Comparison of ENCODE assay signal across 8 mouse cellular contexts in the genomic region with DNA sequence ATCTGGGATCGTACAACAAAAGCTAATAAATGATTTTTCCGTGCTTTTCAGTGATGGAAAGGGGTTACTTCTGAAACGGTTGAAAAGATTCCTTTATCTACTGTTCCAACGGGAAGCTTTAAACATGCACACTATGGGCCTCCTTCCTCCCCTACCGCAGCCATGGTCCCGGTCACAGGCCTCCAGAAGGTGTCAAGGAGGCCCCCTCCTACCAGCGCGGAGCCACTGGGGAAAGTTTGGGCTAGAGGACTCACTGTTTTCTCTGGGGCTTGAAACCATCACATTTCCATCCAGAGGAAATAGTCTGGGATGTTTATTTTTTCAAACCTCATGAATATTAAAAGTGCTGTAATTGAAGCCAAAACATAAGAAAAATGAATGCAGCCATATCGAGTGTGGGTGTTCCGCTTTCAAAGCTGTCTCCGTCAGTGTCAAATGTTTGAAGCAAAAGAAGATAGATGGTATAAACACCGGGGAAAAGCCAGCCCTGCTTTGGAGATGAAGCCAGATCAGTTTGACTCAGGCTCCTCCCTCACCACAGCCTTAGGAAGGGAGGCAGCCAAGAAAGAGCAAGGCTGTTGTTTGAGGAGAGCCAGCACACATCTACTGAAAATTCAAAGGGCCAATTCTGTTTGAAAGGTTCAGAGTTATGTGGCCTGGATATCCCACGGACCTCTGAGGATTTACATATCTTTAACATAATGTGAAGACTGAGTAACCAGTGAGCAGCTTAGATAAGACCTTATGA.
DNase-seq lines count a peak whose midpoint lies in the region; ATAC-seq and TF ChIP-seq lines count a peak whose summit lies in the region.

No protein-coding gene starts in this region.

- H3K27ac ChIP-seq in embryonic facial prominence, embryonic 11.5 days (replicated peaks; ENCODE audit: low read depth, low read length), result 0 out of 2 replicates have a peak overlapping the region, but pooled peaks have one; percentile 28
- H3K27ac ChIP-seq in embryonic facial prominence, embryonic 10.5 days (replicated peaks), result no peak overlapping the region
- no peak overlapping the region for H3K27ac ChIP-seq in lung, postnatal 0 days (ENCODE audit: low read length)
- H3K27ac ChIP-seq in gastrocnemius, adult 2 months, result no peak overlapping the region

- no peak for TF ChIP-seq CTCF in lung, postnatal 0 days (IDR thresholded peaks at IDR 0.05)
- TF ChIP-seq CTCF in gastrocnemius, adult 2 months (IDR thresholded peaks at IDR 0.05), result no peak

- no peaks in the 10 kb centered on the region; the same call in 1 of the 2 replicates for H3K4me1 ChIP-seq in embryonic facial prominence, embryonic 11.5 days (ENCODE audit: control insufficient read depth, insufficient read depth, low read length)
- H3K4me1 ChIP-seq in embryonic facial prominence, embryonic 10.5 days, result peaks cover 15% of the 10 kb centered on the region
- H3K4me1 ChIP-seq in lung, postnatal 0 days (ENCODE audit: insufficient read depth, low read depth, low read length), result no peaks in the 10 kb centered on the region

- H3K9ac ChIP-seq in embryonic facial prominence, embryonic 11.5 days (replicated peaks; ENCODE audit: low read length), result no peak overlapping the region
- H3K9ac ChIP-seq in lung, postnatal 0 days (replicated peaks; ENCODE audit: low read depth), result no peak overlapping the region

- no peaks in the 10 kb centered on the region for H3K27me3 ChIP-seq in embryonic facial prominence, embryonic 11.5 days (ENCODE audit: control insufficient read depth, insufficient read depth, low read length)
- H3K27me3 ChIP-seq in embryonic facial prominence, embryonic 10.5 days (replicated peaks; ENCODE audit: low read depth, poor library complexity, severe bottlenecking), result no peaks in the 10 kb centered on the region
- H3K27me3 ChIP-seq in lung, postnatal 0 days (replicated peaks; ENCODE audit: insufficient read depth, low read length), result no peaks in the 10 kb centered on the region

- no peak for ATAC-seq in embryonic facial prominence, embryonic 11.5 days (replicated peaks; ENCODE audit: insufficient number of reproducible peaks, low FRiP score, low TSS enrichment, low read depth)
- ATAC-seq in lung, postnatal 0 days, result peak; percentile 73

- no peak overlapping the region for H3K4me2 ChIP-seq in embryonic facial prominence, embryonic 11.5 days (ENCODE audit: low read depth, low read length)
- 0 out of 2 replicates have a peak overlapping the region, but pooled peaks have one; percentile 11 for H3K4me2 ChIP-seq in lung, postnatal 0 days (replicated peaks; ENCODE audit: low read depth, low read length)

- H3K36me3 ChIP-seq in embryonic facial prominence, embryonic 11.5 days (replicated peaks; ENCODE audit: control insufficient read depth, insufficient read depth, low read depth, low read length), result no peaks in the 10 kb centered on the region
- H3K36me3 ChIP-seq in embryonic facial prominence, embryonic 10.5 days (replicated peaks), result no peaks in the 10 kb centered on the region
- H3K36me3 ChIP-seq in lung, postnatal 0 days (ENCODE audit: insufficient read depth, low read length), result no peaks in the 10 kb centered on the region

- TF ChIP-seq EP300 in lung, postnatal 0 days (IDR thresholded peaks at IDR 0.05), result no peak

- 49% methylated on average over 13 of the region's 13 CpGs for whole genome bisulfite sequencing in embryonic facial prominence, embryonic 11.5 days
- 61% methylated on average over 13 of the region's 13 CpGs for WGBS in embryonic facial prominence, embryonic 10.5 days
- WGBS in lung, postnatal 0 days, result 26% methylated on average over 13 of the region's 13 CpGs

- no peaks in the 10 kb centered on the region for H3K9me3 ChIP-seq in embryonic facial prominence, embryonic 11.5 days (replicated peaks; ENCODE audit: control insufficient read depth, low read length)
- H3K9me3 ChIP-seq in embryonic facial prominence, embryonic 10.5 days, result no peaks in the 10 kb centered on the region
- no peaks in the 10 kb centered on the region for H3K9me3 ChIP-seq in lung, postnatal 0 days (ENCODE audit: low read length)

- H3K4me3 ChIP-seq in embryonic facial prominence, embryonic 11.5 days (ENCODE audit: low read depth, low read length), result no peak overlapping the region
- no peak overlapping the region for H3K4me3 ChIP-seq in embryonic facial prominence, embryonic 10.5 days
- H3K4me3 ChIP-seq in lung, postnatal 0 days (ENCODE audit: low read depth, low read length), result no peak overlapping the region
- no peak overlapping the region for H3K4me3 ChIP-seq in gastrocnemius, adult 2 months

- intact Hi-C loops in gastrocnemius, adult 2 months (cut with DNase I), result no loop called here

- DNase-seq in embryonic facial prominence, embryonic 11.5 days (ENCODE audit: low spot score), result no peak
- no peak for DNase-seq in embryonic facial prominence, embryonic 10.5 days (ENCODE audit: low spot score)
- peak; percentile 48 for DNase-seq in right cerebral cortex, adult 18-20 months
- DNase-seq in right cerebral cortex, postnatal 14 days, result no peak
- DNase-seq in lung, postnatal 0 days (ENCODE audit: low spot score), result peak; percentile 58
- no peak for DNase-seq in cerebellum, adult 9-10 months
- DNase-seq in kidney, postnatal 25 days, result no peak
- DNase-seq in gastrocnemius, adult 2 months, result no peak

Comparison
In these comparisons a context has a peak if more than half of its experiments do, and no peak if none do; other contexts are left out.
1. DNase-seq: peak in right cerebral cortex, adult 18-20 months (single experiment) and lung, postnatal 0 days (single experiment); none in embryonic facial prominence, embryonic 11.5 days (single experiment), embryonic facial prominence, embryonic 10.5 days (single experiment), right cerebral cortex, postnatal 14 days (single experiment), cerebellum, adult 9-10 months (single experiment), kidney, postnatal 25 days (0 of 2) and gastrocnemius, adult 2 months (single experiment).